Mouse (Mus musculus): Measurements from ENCODE around the gene Nomo1. TPM values are rescaled to one million over a fixed set of nuclear protein-coding genes. Genes with fewer than 3 reads are reported as not detected.

Gene Nomo1
- polyA plus RNA-seq, 1 experiment from 2014 or later: 44.2 TPM

Other genes starting within 250 kb of the Nomo1 start
- 0.57 and 1.8 TPM in 2 replicates for gene Lmtk3, start 250.0 kb upstream of the Nomo1 start, polyA plus RNA-seq (2016; fragmentation: Nextera tagmentation; extraction: Ambion mirVana)
- 0.46 and 0.79 TPM in 2 replicates for gene Sult2b1, start 249.0 kb upstream of the Nomo1 start, polyA plus RNA-seq (2016; fragmentation: Nextera tagmentation; extraction: Ambion mirVana)
- 99.1 and 124 TPM in 2 replicates for gene Cyth2, start 219.1 kb upstream of the Nomo1 start, polyA plus RNA-seq (2016; fragmentation: Nextera tagmentation; extraction: Ambion mirVana)
- gene Kcnj14, start 208.9 kb upstream of the Nomo1 start, polyA plus RNA-seq (2016; fragmentation: Nextera tagmentation; extraction: Ambion mirVana): 0.90 and 1.4 TPM in 2 replicates
- 69.8 and 97.9 TPM in 2 replicates for gene Grwd1, start 202.8 kb upstream of the Nomo1 start, polyA plus RNA-seq (2016; fragmentation: Nextera tagmentation; extraction: Ambion mirVana)
- 44.1 and 57.5 TPM in 2 replicates for gene Kdelr1, start 160.9 kb upstream of the Nomo1 start, polyA plus RNA-seq (2016; fragmentation: Nextera tagmentation; extraction: Ambion mirVana)
- 0.10 and 0.18 TPM in 2 replicates for gene Grin2d, start 155.3 kb upstream of the Nomo1 start, polyA plus RNA-seq (2016; fragmentation: Nextera tagmentation; extraction: Ambion mirVana)
- gene Syngr4, start 137.0 kb upstream of the Nomo1 start, polyA plus RNA-seq (2016; fragmentation: Nextera tagmentation; extraction: Ambion mirVana): 0.99 and 1.5 TPM in 2 replicates
- 5.8 and 6.5 TPM in 2 replicates for gene Tmem143, start 136.8 kb upstream of the Nomo1 start, polyA plus RNA-seq (2016; fragmentation: Nextera tagmentation; extraction: Ambion mirVana)
- 45.0 and 46.1 TPM in 2 replicates for gene Emp3, start 112.3 kb upstream of the Nomo1 start, polyA plus RNA-seq (2016; fragmentation: Nextera tagmentation; extraction: Ambion mirVana)
- gene Ccdc114, start 109.6 kb upstream of the Nomo1 start, polyA plus RNA-seq (2016; fragmentation: Nextera tagmentation; extraction: Ambion mirVana): 3.2 and 3.3 TPM in 2 replicates
- gene Abcc6, start 3.4 kb upstream of the Nomo1 start, polyA plus RNA-seq (2016; fragmentation: Nextera tagmentation; extraction: Ambion mirVana): 0.02 and 1.3 TPM in 2 replicates
- 3.2 and 7.2 TPM in 2 replicates for gene Kcnj11, start 67.1 kb downstream of the Nomo1 start, polyA plus RNA-seq (2016; fragmentation: Nextera tagmentation; extraction: Ambion mirVana)
- 3.9 and 4.5 TPM in 2 replicates for gene Abcc8, start 146.3 kb downstream of the Nomo1 start, polyA plus RNA-seq (2016; fragmentation: Nextera tagmentation; extraction: Ambion mirVana)
- 2.0 and 3.0 TPM in 2 replicates for gene Ush1c, start 204.8 kb downstream of the Nomo1 start, polyA plus RNA-seq (2016; fragmentation: Nextera tagmentation; extraction: Ambion mirVana)
- not detected in 2 replicates for gene Otog, start 207.3 kb downstream of the Nomo1 start, polyA plus RNA-seq (2016; fragmentation: Nextera tagmentation; extraction: Ambion mirVana)

All from heart, embryonic 10.5 days (tissue).